Mouse (Mus musculus): Measurements from ENCODE around the gene Dusp12. TPM values are rescaled to one million over a fixed set of nuclear protein-coding genes. Genes with fewer than 3 reads are reported as not detected.

Gene Dusp12
- polyA plus RNA-seq, 1 experiment = 39.9 TPM

- no peaks in the 10 kb centered on the region for H3K79me2 ChIP-seq (ENCODE audit: control insufficient read depth, insufficient read depth)
- no peaks in the 10 kb centered on the region for H3K36me3 ChIP-seq (ENCODE audit: control insufficient read depth, insufficient read depth)
- H3K4me3 ChIP-seq (ENCODE audit: insufficient read depth, poor library complexity, severe bottlenecking) = no peak overlapping the region
- no peak overlapping the region for H3ac ChIP-seq (ENCODE audit: control insufficient read depth, insufficient read length, low read depth)
- no peaks in the 10 kb centered on the region for H3K27me3 ChIP-seq (ENCODE audit: control insufficient read depth, insufficient read depth, insufficient read length)
- H3K79me3 ChIP-seq (ENCODE audit: low read depth) = no peaks in the 10 kb centered on the region
- TF ChIP-seq CTCF (IDR thresholded peaks at IDR 0.05; ENCODE audit: control insufficient read depth, insufficient read depth, insufficient read length) (no peak), FOSL1 (IDR thresholded peaks at IDR 0.05; ENCODE audit: insufficient read depth, low read length, poor library complexity, severe bottlenecking) (no peak), USF1 (IDR thresholded peaks at IDR 0.05; ENCODE audit: low read depth) (no peak), MAX (IDR thresholded peaks at IDR 0.05) (no peak), CEBPB (IDR thresholded peaks at IDR 0.05; ENCODE audit: low read depth) (no peak), MYOG (IDR thresholded peaks at IDR 0.05; ENCODE audit: control insufficient read depth, extremely low read depth, insufficient read length) (no peak)
Measured at GRCm38 (mm10) chr1:170915657-170916056, 30.3 kb upstream of the Dusp12 start.

GRCm38 (mm10) chr1:170912891-170913615 lies 27.7 kb upstream of the Dusp12 start, which contains the start of gene Fcrlb:
TSS of gene Fcrlb (minus strand) at chr1:170912941.
- TF ChIP-seq CEBPB (IDR thresholded peaks at IDR 0.05; ENCODE audit: low read depth) = no peak
- no peak for TF ChIP-seq MYOD1 (IDR thresholded peaks at IDR 0.05; ENCODE audit: control insufficient read depth, insufficient read length, low read depth)
- TF ChIP-seq USF1 (IDR thresholded peaks at IDR 0.05; ENCODE audit: low read depth) = no peak
- TF ChIP-seq MYOG (IDR thresholded peaks at IDR 0.05; ENCODE audit: control insufficient read depth, extremely low read depth, insufficient read length) = no peak
- TF ChIP-seq CTCF (IDR thresholded peaks at IDR 0.05; ENCODE audit: control insufficient read depth, insufficient read depth, insufficient read length) = no peak
- no peak for TF ChIP-seq MAX (IDR thresholded peaks at IDR 0.05)
- no peak for TF ChIP-seq FOSL1 (IDR thresholded peaks at IDR 0.05; ENCODE audit: insufficient read depth, low read length, poor library complexity, severe bottlenecking)
- H3K79me2 ChIP-seq (ENCODE audit: control insufficient read depth, insufficient read depth) = no peaks in the 10 kb centered on the region
- no peaks in the 10 kb centered on the region for H3K36me3 ChIP-seq (ENCODE audit: control insufficient read depth, insufficient read depth)
- no peak within 1 kb of the TSS for H3ac ChIP-seq (ENCODE audit: control insufficient read depth, insufficient read length, low read depth)
- peaks cover under 1% of the 10 kb centered on the region for H3K27me3 ChIP-seq (ENCODE audit: control insufficient read depth, insufficient read depth, insufficient read length)
- no peak within 1 kb of the TSS for H3K4me3 ChIP-seq (ENCODE audit: insufficient read depth, poor library complexity, severe bottlenecking)
- no peaks in the 10 kb centered on the region for H3K79me3 ChIP-seq (ENCODE audit: low read depth)

- peaks cover 9% of the 10 kb centered on the region for H3K27me3 ChIP-seq (ENCODE audit: control insufficient read depth, insufficient read depth, insufficient read length)
- H3K36me3 ChIP-seq (ENCODE audit: control insufficient read depth, insufficient read depth) = no peaks in the 10 kb centered on the region
- no peaks in the 10 kb centered on the region for H3K79me2 ChIP-seq (ENCODE audit: control insufficient read depth, insufficient read depth)
- TF ChIP-seq FOSL1 (IDR thresholded peaks at IDR 0.05; ENCODE audit: insufficient read depth, low read length, poor library complexity, severe bottlenecking) (peak; percentile 35), MYOD1 (IDR thresholded peaks at IDR 0.05; ENCODE audit: control insufficient read depth, insufficient read length, low read depth) (no peak), USF1 (IDR thresholded peaks at IDR 0.05; ENCODE audit: low read depth) (no peak), MAX (IDR thresholded peaks at IDR 0.05) (no peak), MYOG (IDR thresholded peaks at IDR 0.05; ENCODE audit: control insufficient read depth, extremely low read depth, insufficient read length) (no peak), CEBPB (IDR thresholded peaks at IDR 0.05; ENCODE audit: low read depth) (peak; percentile 97), CTCF (IDR thresholded peaks at IDR 0.05; ENCODE audit: control insufficient read depth, insufficient read depth, insufficient read length) (no peak)
- H3ac ChIP-seq (ENCODE audit: control insufficient read depth, insufficient read length, low read depth) = no peak overlapping the region
- H3K79me3 ChIP-seq (ENCODE audit: low read depth) = no peaks in the 10 kb centered on the region
- no peak overlapping the region for H3K4me3 ChIP-seq (ENCODE audit: insufficient read depth, poor library complexity, severe bottlenecking)
Measured at GRCm38 (mm10) chr1:170911907-170912660, 26.7 kb upstream of the Dusp12 start.

DNA sequence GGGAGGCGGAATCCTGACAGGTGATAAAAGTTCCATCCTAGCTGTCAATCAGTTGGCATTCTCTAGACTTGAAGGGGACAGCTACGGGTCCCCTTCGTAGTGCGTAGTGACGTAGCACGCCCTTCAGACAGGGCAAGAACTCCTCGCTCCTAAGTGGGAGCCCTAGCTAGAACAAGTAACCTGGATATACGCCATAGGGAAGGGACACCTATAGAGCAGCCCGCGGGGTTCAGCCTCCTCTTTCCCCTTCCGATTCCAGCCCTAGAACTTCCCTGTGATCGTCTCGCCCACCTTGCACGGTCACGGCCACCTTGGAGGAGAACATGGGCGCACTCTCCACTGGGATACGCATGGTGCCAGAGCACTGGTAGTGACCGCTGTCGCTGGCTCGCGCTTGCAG lies 23.0 kb upstream of the Dusp12 start:
- H3K36me3 ChIP-seq (ENCODE audit: control insufficient read depth, insufficient read depth) = no peaks in the 10 kb centered on the region
- peaks cover 9% of the 10 kb centered on the region for H3K27me3 ChIP-seq (ENCODE audit: control insufficient read depth, insufficient read depth, insufficient read length)
- no peaks in the 10 kb centered on the region for H3K79me2 ChIP-seq (ENCODE audit: control insufficient read depth, insufficient read depth)
- H3K4me3 ChIP-seq (ENCODE audit: insufficient read depth, poor library complexity, severe bottlenecking) = no peak overlapping the region
- TF ChIP-seq USF1 (IDR thresholded peaks at IDR 0.05; ENCODE audit: low read depth) (no peak), MAX (IDR thresholded peaks at IDR 0.05) (no peak), FOSL1 (IDR thresholded peaks at IDR 0.05; ENCODE audit: insufficient read depth, low read length, poor library complexity, severe bottlenecking) (no peak), CEBPB (IDR thresholded peaks at IDR 0.05; ENCODE audit: low read depth) (no peak), MYOG (IDR thresholded peaks at IDR 0.05; ENCODE audit: control insufficient read depth, extremely low read depth, insufficient read length) (no peak), MYOD1 (IDR thresholded peaks at IDR 0.05; ENCODE audit: control insufficient read depth, insufficient read length, low read depth) (no peak), CTCF (IDR thresholded peaks at IDR 0.05; ENCODE audit: control insufficient read depth, insufficient read depth, insufficient read length) (no peak)
- no peak overlapping the region for H3ac ChIP-seq (ENCODE audit: control insufficient read depth, insufficient read length, low read depth)
- no peaks in the 10 kb centered on the region for H3K79me3 ChIP-seq (ENCODE audit: low read depth)

DNA sequence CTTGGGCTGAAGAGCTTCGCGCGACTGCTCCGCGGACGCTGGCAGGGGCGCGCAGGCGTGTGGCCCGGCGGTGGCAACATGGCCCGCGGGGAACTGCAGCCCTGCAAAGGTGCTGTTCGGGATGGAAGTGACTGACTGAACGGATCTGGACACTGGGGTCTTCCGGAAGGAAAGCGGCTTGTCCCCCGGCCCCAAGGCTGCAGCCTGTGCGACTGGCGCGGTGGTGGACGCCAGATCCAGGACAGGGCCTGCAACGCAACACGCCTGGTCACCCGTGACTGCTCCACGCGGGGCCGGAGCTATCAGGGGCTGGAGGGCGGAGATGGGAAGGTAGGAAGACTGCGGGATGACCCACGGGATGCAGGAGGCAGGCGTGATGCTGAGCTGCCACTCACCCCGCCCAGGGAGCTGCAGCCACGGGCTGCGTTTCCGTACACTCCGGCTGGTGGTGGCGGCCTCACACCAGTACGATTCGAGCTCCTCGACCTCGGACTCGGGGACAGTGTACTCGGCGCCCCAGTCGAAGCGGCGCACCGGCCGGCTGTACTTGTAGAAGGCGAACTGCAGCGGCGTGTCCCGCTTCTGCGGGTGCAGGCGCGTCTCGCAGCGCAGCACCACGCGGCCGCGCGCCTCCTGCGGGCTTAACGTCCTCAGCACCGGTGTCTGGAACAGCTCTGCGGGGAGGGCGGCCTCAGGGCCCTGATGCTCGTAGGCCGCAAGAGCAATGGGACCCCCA lies 22.3 kb upstream of the Dusp12 start:
- no peak overlapping the region for H3ac ChIP-seq (ENCODE audit: control insufficient read depth, insufficient read length, low read depth)
- peaks cover 9% of the 10 kb centered on the region for H3K27me3 ChIP-seq (ENCODE audit: control insufficient read depth, insufficient read depth, insufficient read length)
- no peak for TF ChIP-seq CTCF (IDR thresholded peaks at IDR 0.05; ENCODE audit: control insufficient read depth, insufficient read depth, insufficient read length)
- TF ChIP-seq FOSL1 (IDR thresholded peaks at IDR 0.05; ENCODE audit: insufficient read depth, low read length, poor library complexity, severe bottlenecking) = no peak
- TF ChIP-seq CEBPB (IDR thresholded peaks at IDR 0.05; ENCODE audit: low read depth) = no peak
- no peak for TF ChIP-seq MAX (IDR thresholded peaks at IDR 0.05)
- no peak for TF ChIP-seq USF1 (IDR thresholded peaks at IDR 0.05; ENCODE audit: low read depth)
- TF ChIP-seq MYOD1 (IDR thresholded peaks at IDR 0.05; ENCODE audit: control insufficient read depth, insufficient read length, low read depth) = no peak
- TF ChIP-seq MYOG (IDR thresholded peaks at IDR 0.05; ENCODE audit: control insufficient read depth, extremely low read depth, insufficient read length) = no peak
- H3K36me3 ChIP-seq (ENCODE audit: control insufficient read depth, insufficient read depth) = no peaks in the 10 kb centered on the region
- no peaks in the 10 kb centered on the region for H3K79me3 ChIP-seq (ENCODE audit: low read depth)
- H3K4me3 ChIP-seq (ENCODE audit: insufficient read depth, poor library complexity, severe bottlenecking) = no peak overlapping the region
- no peaks in the 10 kb centered on the region for H3K79me2 ChIP-seq (ENCODE audit: control insufficient read depth, insufficient read depth)

Measured in C2C12 (cell line).